Mouse (Mus musculus) C2C12 (cell line): ENCODE measurements around the gene Ehd1. TPM values are rescaled to one million over a fixed set of nuclear protein-coding genes. Genes with fewer than 3 reads are reported as not detected.

Experiments used
- H3K27me3 ChIP-seq: one replicate; pipeline ENCODE4 v1.6.1; 2011; ENCODE audit not compliant: control insufficient read depth, insufficient read depth, insufficient read length
- H3K36me3 ChIP-seq: one replicate; pipeline ENCODE4 v1.6.1; 2011; ENCODE audit not compliant: control insufficient read depth, insufficient read depth
- H3K4me3 ChIP-seq: one replicate; pipeline ENCODE4 v1.5.1; 2011; ENCODE audit warnings: mild to moderate bottlenecking, control low read depth; ENCODE audit not compliant: poor library complexity, insufficient read depth, severe bottlenecking
- H3K79me2 ChIP-seq: one replicate; pipeline ENCODE4 v1.6.1; 2011; ENCODE audit not compliant: control insufficient read depth, insufficient read depth
- H3K79me3 ChIP-seq: one replicate; pipeline ENCODE4 v1.6.1; 2011; ENCODE audit warnings: low read depth, control low read depth
- H3ac ChIP-seq: one replicate; pipeline ENCODE3; 2011; ENCODE audit warnings: low read depth; ENCODE audit not compliant: control insufficient read depth, insufficient read length
- CEBPB ChIP-seq: IDR thresholded peaks from one replicate; pipeline ENCODE4 v1.6.1; 2011; ENCODE audit warnings: low read depth, mild to moderate bottlenecking, control low read depth, moderate library complexity
- CTCF ChIP-seq: IDR thresholded peaks from one replicate; pipeline ENCODE4 v1.5.1; 2011; ENCODE audit not compliant: control insufficient read depth, insufficient read depth, insufficient read length
- FOSL1 ChIP-seq: IDR thresholded peaks from one replicate; pipeline ENCODE4 v1.8.0; 2011; ENCODE audit warnings: mild to moderate bottlenecking, low read length; ENCODE audit not compliant: poor library complexity, insufficient read depth, severe bottlenecking
- MAX ChIP-seq: IDR thresholded peaks from one replicate; pipeline ENCODE4 v1.6.1; 2011; ENCODE audit warnings: mild to moderate bottlenecking, control low read depth
- MYOD1 ChIP-seq: IDR thresholded peaks from one replicate; pipeline ENCODE4 v1.6.1; 2011; ENCODE audit warnings: low read depth; ENCODE audit not compliant: control insufficient read depth, insufficient read length
- MYOG ChIP-seq: IDR thresholded peaks from one replicate; pipeline ENCODE4 v1.6.1; 2011; ENCODE audit not compliant: control insufficient read depth, insufficient read length; ENCODE audit errors: extremely low read depth
- USF1 ChIP-seq: IDR thresholded peaks from one replicate; pipeline ENCODE4 v1.6.1; 2011; ENCODE audit warnings: low read depth, mild to moderate bottlenecking, control low read depth, moderate library complexity
- polyA plus RNA-seq: library from polyadenylated mRNA; unstranded; fragments of >200 nt; fragmentation: generic; extraction: Trizol; gene quantifications from one replicate; pipeline ENCODE4 v1.2.1, GENCODE M21; 2012; ENCODE audit warnings: missing spikeins

The Ehd1 gene
- polyA plus RNA-seq, 1 experiment, result 219 TPM

DNA sequence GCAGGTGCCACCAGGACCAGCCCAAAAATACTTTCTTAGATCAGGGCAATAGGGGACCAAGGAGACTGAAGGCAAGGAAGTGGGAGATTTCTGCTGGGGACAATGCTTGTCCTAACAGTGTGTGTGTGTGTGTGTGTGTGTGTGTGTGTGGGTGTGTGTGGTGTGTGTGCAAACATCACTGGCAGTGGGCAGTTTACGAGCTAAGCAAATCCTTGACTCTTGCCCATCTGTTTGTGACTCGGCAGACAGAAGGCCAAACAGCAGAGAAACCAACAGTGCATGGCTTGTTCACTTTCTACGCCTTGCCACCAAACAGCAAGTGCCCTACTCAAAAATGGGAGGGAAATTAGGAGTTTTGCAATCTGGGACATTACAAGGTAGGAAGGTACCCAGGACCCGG, 2.9 kb upstream of the Ehd1 start:
- Histone ChIP-seq H3K27me3 (no peaks in the 10 kb centered on the region), H3K36me3 (no peaks in the 10 kb centered on the region), H3ac (no peak overlapping the region), H3K79me3 (peaks cover 11% of the 10 kb centered on the region), H3K4me3 (no peak overlapping the region), H3K79me2 (peaks cover 25% of the 10 kb centered on the region)
- TF ChIP-seq FOSL1, result no peak

DNA sequence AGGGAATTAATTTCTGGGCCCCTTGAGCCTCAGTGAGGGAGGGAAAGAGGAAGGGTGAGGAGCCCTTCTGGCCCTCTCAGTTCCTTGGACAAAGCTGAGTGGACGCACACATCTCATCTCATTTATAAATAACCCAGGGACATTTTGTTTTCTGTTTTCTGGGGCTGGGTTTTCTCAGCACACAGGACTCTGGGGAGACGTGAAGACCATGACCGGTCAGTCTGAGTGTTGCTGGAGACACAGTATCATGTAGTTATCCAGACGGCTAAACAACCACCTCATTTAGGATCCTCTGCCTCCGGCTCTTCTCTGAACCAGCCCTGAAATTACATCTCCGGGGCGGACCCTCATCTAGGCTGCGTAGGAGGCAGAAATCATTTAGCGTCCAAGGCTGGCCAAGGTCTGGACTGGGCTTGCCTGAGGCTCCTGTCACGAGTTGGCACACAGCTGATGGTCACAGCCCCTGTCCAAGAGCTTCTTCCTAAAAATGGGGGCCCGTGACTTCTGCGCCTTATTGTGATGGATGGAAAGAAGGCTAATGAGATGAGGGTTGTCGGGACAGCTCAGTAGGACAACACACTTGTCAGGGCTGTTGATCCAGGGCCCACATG, 2.4 kb upstream of the Ehd1 start:
- no peaks in the 10 kb centered on the region for H3K27me3 ChIP-seq
- H3K79me3 ChIP-seq, result peaks cover 16% of the 10 kb centered on the region
- H3K36me3 ChIP-seq, result peaks cover 2% of the 10 kb centered on the region
- TF ChIP-seq MYOD1 (no peak), MYOG (no peak), MAX (no peak), CEBPB (no peak), CTCF (no peak), USF1 (no peak), FOSL1 (no peak)
- no peak overlapping the region for H3K4me3 ChIP-seq
- H3K79me2 ChIP-seq, result peaks cover 30% of the 10 kb centered on the region
- H3ac ChIP-seq, result no peak overlapping the region

DNA sequence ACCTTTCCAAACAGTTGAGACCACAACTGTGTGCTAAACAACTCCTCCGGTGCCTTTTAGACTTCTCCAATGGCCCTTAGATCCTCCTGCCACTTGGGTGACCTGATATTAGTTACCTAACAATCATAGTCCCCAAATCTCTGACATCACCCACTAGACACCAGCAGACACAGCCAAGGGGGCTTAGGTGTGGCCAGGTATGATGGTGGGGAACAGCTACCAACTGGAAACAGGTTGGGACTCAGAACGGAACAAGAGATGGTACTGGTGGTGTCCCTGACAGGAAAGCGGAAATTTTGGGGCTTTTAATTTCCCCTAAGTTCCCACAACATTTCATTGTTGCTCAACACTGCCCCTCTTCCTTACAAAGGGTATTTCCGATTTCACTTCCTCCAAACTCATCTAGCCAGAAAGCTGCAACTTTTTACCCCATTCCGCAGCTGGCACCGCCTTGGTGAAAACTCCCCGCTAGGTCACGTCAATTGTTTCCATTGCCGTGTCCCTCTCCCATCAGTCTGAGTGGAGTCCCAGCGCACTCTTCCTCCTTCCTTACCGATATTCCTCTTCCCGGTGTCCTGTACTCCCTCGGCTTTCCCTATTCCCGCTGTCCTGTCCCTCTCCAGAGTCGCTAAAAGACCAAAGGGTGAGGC, 660 bp upstream of the Ehd1 start:
- Histone ChIP-seq H3K36me3 (peaks cover 20% of the 10 kb centered on the region), H3K79me3 (peaks cover 34% of the 10 kb centered on the region), H3K4me3 (peak overlapping the region; percentile 29), H3K27me3 (no peaks in the 10 kb centered on the region), H3K79me2 (peaks cover 48% of the 10 kb centered on the region), H3ac (peak overlapping the region; percentile 76)
- TF ChIP-seq USF1 (no peak), MYOG (no peak), MYOD1 (no peak), CEBPB (no peak), MAX (no peak), CTCF (no peak), FOSL1 (no peak)

DNA sequence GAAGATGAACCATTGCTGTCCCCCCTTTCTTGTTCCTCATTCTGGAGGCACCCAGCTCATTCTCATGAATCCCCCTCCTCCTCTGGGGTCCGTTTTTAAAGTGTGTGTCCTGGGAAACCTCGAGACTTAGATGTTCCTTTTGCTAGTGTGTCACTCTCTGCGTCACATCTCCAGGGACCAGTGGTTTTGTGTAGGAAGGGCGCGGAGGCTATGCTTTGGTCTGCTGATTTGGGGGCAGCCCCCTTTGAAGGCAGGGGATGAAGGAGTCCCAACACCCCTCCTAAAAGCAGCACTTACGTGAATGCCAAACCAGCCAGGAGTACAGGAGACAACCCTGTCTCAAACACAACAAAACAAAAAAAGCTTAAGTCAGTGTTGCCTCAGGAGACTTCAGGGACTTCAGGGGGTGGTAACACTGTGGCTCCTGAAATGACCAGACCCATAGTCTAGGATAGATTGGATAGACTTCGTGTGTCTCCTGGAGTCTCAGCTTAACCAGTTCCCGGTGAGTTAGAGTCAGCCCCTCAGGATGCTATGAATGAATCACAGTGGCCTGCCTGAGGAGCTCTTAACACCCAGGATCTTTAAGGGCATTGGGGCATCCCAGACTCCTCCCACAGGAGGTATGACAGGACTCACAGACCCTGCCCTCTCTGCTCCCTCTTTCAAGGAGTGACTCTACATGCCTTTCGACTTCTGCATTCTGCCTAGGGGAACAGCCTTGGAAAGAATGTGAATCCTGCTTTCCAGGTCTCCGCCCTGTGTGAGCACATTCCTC, 1.3 kb downstream of the Ehd1 start:
- Histone ChIP-seq H3K36me3 (peaks cover 40% of the 10 kb centered on the region), H3K79me3 (peaks cover 53% of the 10 kb centered on the region), H3K79me2 (peaks cover 68% of the 10 kb centered on the region), H3K27me3 (no peaks in the 10 kb centered on the region), H3ac (peak overlapping the region; percentile 82), H3K4me3 (peak overlapping the region; percentile 92)
- TF ChIP-seq MYOG (no peak), MAX (peak; percentile 33)

DNA sequence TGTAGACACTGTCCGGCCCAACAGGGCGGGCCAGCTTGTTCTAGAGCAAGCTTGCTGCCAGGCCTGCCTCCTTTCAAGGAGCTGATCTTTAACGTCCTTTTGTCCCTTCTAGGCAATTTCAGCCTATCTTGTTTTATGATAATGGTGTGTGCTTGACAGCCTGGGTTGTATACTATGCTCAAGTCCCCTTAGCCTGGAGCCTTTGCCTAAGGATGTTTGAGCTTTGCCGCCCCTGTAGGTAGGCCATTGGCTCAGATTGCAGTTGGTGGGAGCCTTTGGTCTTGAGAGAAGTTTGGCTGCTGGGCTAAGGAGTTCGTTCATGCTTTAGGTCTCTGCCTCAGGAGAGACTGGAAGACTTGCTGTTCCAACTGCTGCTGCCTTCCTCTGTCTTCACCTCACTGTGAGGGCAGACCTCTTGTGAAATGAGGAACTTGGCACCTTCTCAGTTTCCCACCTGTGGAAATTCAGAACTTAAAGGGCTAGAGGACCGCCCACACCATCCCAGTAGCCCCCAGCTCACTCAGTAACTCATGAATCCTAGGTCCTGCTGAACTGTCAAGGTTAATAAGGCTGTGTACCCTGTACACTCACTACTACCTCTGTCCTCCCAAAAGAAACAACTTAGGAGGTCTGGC, 2.0 kb downstream of the Ehd1 start:
- Histone ChIP-seq H3ac (peak overlapping the region; percentile 70), H3K79me2 (peaks cover 75% of the 10 kb centered on the region), H3K79me3 (peaks cover 56% of the 10 kb centered on the region), H3K36me3 (peaks cover 47% of the 10 kb centered on the region), H3K27me3 (no peaks in the 10 kb centered on the region), H3K4me3 (peak overlapping the region; percentile 21)
- TF ChIP-seq MYOD1 (no peak), FOSL1 (no peak), MAX (no peak), CEBPB (no peak), MYOG (no peak), USF1 (no peak), CTCF (no peak)
